Mouse (Mus musculus): Measurements from ENCODE around the gene Pacsin2.
"Not testable (repeated sequence)": the region's sequence is repeated elsewhere in the genome, so short reads cannot be mapped to it uniquely, and the experiment has no call there.

Gene Pacsin2

GRCm38 (mm10) chr15:83464083-83464904 lies at the start of gene Pacsin2:
Pacsin2 (minus strand) TSS chr15:83464606.
- peak; percentile 99 for DNase-seq

DNA sequence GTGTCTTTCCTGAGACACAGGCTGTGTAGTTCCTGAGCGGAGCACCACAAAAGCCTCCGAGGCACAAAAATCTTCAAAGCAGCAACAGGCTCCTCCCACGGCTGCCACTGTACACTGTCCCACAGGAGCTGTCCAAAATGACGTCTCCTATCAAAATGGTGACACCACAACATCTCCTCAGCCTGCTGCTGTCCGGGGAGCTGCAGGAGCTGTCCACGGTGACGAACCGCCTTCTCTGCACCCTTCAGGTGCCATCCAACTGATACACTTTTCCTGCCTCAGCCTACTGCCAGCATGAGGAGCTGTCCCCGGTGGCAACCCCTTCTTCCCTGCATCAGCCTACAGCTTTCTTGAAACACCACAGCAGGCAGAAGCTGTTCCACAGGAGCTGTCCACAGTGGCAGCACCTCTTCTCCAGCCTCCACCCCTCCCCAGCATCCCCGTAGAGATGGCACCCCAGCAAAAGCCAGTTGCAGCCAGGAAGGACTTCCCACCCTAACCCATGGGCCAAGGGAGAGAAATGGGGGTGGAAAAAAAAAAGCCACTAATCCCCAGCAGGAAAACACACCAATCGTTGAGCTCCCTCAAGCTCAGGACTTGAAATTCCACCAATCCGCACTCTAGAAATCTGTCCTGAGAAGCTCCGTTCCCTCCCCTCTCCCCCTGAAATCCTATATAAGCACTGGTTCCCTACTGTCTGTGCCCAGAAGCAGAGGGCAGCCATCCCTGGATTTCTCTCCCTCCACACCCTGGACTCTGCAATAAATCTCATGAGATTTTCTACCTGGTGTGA lies 48.3 kb upstream of the Pacsin2 start:
- no peak for DNase-seq

DNA sequence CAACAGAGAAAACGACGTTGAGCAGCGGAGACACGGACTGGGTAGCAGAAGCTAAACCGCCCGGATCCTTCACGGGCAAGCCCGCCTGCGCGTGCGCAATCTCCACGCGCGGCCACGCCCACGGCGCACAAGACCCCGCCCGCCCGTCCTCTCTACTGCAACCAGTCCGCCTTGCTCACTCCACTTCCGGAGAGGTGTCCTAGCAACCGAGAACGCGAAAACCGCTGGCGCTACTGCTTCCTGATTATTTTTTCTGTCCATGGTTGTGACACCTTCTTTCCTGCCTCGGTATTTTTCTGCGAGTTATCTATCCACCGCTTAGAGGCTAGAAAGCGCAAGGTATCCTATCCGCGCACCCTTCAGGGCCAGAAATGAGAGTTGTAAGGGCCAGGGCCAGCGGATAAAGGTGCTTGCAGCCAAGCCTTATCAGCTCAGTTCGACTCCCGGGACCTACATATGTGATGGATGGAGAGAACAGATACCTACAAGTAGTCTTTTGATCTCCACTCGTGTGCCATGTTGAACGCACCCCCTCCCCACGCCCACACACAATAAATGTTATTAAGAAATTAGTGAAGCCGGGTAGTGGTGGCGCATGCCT lies 46.5 kb upstream of the Pacsin2 start, which contains the start of gene Ttll1:
Gene Ttll1, minus strand, starts transcription at position 89 of the 601 bp plus-strand sequence.
- peak; percentile 98 for DNase-seq

GRCm38 (mm10) chr15:83509950-83510804 lies 45.8 kb upstream of the Pacsin2 start:
- DNase-seq: no peak

DNA sequence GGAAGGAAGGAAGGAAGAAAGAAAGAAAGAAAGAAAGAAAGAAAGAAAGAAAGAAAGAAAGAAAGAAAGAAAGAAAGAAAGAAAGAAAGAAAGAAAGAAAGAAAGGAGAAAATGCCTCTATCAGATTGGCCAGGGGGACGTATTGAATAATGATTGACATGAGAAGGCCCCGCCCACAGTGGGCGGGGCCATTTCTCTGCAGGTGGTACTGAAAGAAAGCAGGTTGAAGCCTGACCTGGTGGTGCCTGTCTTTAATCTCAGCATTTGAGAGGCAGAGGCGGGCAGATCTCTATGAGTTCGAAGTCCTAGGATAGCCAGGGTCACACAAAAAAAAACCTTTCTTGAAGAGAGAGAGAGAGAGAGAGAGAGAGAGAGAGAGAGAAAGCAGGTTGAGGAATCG lies 37.1 kb upstream of the Pacsin2 start:
- not testable (repeated sequence) for DNase-seq

- peak; percentile 57 for DNase-seq
Observed at GRCm38 (mm10) chr15:83500352-83500751, 35.9 kb upstream of the Pacsin2 start.

GRCm38 (mm10) chr15:83499211-83499755 lies 34.9 kb upstream of the Pacsin2 start:
- no peak for DNase-seq

GRCm38 (mm10) chr15:83497299-83497698 lies 32.9 kb upstream of the Pacsin2 start:
- DNase-seq: no peak

DNA sequence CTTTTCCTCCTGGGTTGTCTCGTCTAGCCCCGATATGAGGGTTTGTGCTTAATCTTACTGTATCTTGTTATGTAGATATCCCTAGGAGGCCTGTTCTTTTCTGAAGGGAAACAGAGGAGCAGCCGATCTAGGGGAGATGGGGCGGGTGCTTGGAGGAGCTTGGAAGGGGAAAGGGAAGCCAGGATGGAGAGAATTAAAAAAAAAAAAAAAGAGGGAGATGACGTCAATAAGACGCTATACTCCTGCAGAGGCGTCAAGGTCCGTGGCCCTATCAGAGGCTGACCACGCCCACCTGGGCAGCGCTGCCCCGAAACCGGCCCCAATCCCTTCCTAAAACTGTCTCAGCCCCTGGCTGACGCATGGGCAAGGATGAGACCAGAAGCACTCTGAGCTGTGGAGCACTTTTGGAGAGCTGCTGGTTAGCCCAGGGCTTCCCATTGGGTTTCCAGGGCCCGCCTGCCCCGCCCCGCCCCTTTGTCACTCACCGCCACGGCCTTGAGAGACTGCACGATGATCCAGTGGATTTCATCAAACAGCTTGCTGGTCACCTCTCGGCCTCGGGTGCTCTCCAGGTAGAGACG lies 31.5 kb upstream of the Pacsin2 start:
- DNase-seq: no peak

DNA sequence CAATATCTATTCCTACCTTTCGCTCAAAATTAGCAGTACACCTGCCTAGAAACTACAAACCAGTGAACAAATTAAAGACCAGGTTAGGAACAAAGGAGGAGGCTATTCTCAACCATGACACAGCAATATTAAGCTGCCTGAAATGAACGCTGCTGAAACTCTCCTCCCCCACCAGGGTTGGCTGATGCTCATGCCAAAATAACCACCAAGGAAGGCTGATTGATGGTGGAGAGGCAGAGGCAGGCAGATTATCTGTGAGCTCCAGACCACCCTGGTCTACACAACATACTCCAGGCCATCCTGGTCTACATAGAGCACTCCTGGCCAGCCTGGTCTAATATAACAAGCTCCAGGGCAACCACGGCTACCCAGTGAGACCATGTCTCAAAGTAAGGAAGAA lies 30.8 kb upstream of the Pacsin2 start:
- DNase-seq: no peak

GRCm38 (mm10) chr15:83494572-83494920 lies 30.1 kb upstream of the Pacsin2 start:
- DNase-seq: no peak

GRCm38 (mm10) chr15:83493856-83494571 lies 29.6 kb upstream of the Pacsin2 start:
- DNase-seq: no peak

GRCm38 (mm10) chr15:83491891-83492290 lies 27.5 kb upstream of the Pacsin2 start:
- DNase-seq: no peak

- no peak for DNase-seq
Observed at GRCm38 (mm10) chr15:83489471-83489870, 25.1 kb upstream of the Pacsin2 start.

- DNase-seq: no peak
Observed at GRCm38 (mm10) chr15:83487477-83488115, 23.2 kb upstream of the Pacsin2 start.

GRCm38 (mm10) chr15:83484311-83484710 lies 19.9 kb upstream of the Pacsin2 start:
- no peak for DNase-seq

- DNase-seq: no peak
Observed at GRCm38 (mm10) chr15:83483482-83483881, 19.1 kb upstream of the Pacsin2 start.

- no peak for DNase-seq
Observed at GRCm38 (mm10) chr15:83482645-83483224, 18.3 kb upstream of the Pacsin2 start.

- no peak for DNase-seq
Observed at GRCm38 (mm10) chr15:83481236-83481780, 16.9 kb upstream of the Pacsin2 start.

GRCm38 (mm10) chr15:83479818-83480217 lies 15.4 kb upstream of the Pacsin2 start:
- DNase-seq: no peak
